Mouse (Mus musculus): ENCODE measurements around the gene Slc6a20b. TPM values are rescaled to one million over a fixed set of nuclear protein-coding genes. Genes with fewer than 3 reads are reported as not detected.

Gene Slc6a20b
- total RNA-seq, 2 experiments from 2014 or later = 0.37 to 0.52 TPM

DNA sequence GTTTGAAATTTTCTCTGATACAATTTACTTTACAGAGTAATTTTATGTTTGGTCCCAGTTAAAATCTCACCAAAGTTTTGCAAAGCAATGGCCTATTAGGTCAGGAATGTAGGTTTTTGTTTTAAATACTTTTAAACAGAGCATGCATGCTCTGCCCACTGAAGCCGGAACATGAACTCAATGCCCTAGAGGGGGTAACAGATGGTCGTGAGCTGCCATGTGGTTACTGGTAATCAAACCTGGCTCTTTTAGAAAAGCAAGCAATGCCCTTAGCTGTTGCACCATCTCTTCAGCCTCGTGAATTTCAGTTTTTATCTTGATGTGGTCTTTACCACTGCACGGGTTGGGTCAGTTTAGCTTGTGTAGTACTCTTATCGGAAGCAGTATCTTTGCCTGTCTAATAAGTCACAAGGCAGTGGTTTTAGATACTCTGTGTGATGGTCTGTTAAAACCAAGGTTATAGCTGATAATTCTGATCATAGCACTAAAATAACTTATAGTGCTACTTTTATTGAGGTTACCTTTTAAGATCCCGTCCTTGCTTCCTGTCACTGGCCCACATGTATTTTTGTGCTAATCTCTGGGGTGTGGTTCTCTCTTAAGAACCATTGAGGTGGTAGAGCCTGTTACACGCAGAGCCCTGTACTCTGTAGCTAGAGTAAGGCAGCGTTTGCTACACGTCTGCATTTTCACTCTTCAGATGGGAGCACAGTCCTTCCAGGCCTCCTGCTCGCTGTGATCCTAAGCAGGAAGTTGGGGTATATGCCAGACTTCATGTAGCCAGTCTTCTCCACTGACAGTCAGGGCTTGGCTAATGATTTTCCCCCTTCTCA lies 54.8 kb downstream of the Slc6a20b start:
- Histone ChIP-seq H3K4me3 (no peak overlapping the region), H3K27ac (no peak overlapping the region)
- intact Hi-C loops (cut with DNase I) = no loop called here
- no peak for TF ChIP-seq CTCF (IDR thresholded peaks at IDR 0.05)
- DNase-seq (ENCODE audit: extremely low spot score in 1 of 2, low spot score in 2 of 2) = no peak

DNA sequence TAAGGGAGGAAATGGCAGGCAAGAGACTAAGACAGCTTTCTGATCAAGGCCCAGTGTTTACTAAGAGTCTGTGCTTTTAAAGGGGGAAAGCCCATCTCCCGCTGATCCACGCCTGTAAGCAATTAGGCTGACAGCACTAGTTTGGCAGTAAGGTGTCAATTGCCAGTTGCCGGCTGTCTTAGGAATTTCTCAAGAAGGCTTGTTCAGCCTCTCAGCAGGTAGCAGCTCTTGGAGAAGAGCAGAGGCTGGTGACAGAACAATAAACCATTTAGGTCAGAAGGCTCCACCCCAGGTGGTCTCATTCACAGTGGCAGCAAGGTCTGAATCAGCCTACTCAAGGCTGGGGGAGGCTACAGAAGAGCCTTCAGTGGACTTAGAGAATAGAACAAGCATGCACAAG lies 77.8 kb downstream of the Slc6a20b start:
- intact Hi-C loops (cut with DNase I) = loop anchor here (10.0 kb wide), 1 partner anchor 150 kb away; no protein-coding TSS in a partner anchor
- TF ChIP-seq CTCF (IDR thresholded peaks at IDR 0.05) = no peak
- no peak for DNase-seq (ENCODE audit: extremely low spot score in 1 of 2, low spot score in 2 of 2)
- no peak overlapping the region for H3K27ac ChIP-seq
- no peak overlapping the region for H3K4me3 ChIP-seq

Other genes starting within 250 kb of the Slc6a20b start
- gene Limd1, start 153.9 kb downstream of the Slc6a20b start, total RNA-seq (2021) = 1 to 10 TPM; 6.2 to 7.8 TPM
- 10 to 100 TPM; 62.2 to 62.3 TPM for gene Sacm1l, start 102.8 kb downstream of the Slc6a20b start, total RNA-seq (2021)
- under 1 TPM; 0.12 to 0.20 TPM for gene Ccr9, start 45.9 kb upstream of the Slc6a20b start, total RNA-seq (2021)
- gene Slc6a20a, start 46.3 kb upstream of the Slc6a20b start, total RNA-seq (2021) = 10 to 100 TPM; 18.9 to 24.4 TPM
- 10 to 100 TPM; 69.2 to 77.4 TPM for gene Lztfl1, start 85.1 kb upstream of the Slc6a20b start, total RNA-seq (2021)
- not detected for gene Cxcr6, start 173.9 kb upstream of the Slc6a20b start, total RNA-seq (2021)
- gene Fyco1, start 219.3 kb upstream of the Slc6a20b start, total RNA-seq (2021) = 10 to 100 TPM; 29.4 to 30.2 TPM
- not detected for gene Xcr1, start 229.5 kb upstream of the Slc6a20b start, total RNA-seq (2021)